Mouse (Mus musculus) embryo, embryonic 10 days (tissue): ENCODE measurements around the gene Gpalpp1.

Experiments
- DNase-seq: peaks from one replicate; pipeline ENCODE4 v3.0.0-alpha.2; 2015; ENCODE audit warnings: low spot score

The Gpalpp1 gene

DNA sequence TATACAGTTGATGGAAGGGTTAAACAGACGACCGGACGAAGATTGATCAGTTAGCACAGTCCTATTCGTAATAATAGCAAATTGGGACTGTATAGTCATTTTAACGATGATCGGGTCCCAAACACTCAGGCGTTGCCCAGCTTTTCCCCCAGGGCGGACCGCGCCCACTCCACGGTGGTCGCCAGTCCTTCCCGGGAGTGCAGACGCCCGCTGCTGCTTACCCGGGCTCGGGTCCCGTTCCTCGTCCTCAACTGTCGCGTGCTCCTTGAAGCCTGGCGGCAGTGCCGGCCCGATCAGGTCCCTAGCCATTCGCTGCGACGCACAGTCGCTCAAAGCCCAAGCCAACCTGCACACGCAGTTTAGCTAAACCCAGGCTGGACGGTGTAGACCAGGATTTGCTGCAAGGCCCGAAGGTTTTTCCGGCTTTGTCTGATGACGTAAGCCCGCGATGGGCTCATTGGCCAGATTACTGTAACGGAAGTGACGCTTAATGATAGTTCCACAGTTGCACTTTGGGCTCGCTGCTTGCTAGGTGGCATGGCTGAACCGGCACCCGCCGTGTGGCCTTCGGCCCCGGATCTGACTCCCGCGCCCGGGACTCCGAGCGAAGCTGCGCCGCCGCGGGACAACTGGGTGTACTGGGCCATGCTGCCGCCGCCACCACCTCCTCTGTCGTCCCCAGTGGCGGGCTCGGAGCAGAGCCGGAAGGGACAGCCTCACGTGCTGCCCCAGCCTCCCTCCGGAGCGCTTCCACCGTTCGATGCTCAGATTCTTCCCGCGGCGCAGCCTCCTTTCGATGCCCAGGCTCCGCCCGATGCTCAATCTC, at the start of gene Gpalpp1, which contains the start of gene Nufip1:
Gpalpp1 (minus strand) TSS at position 365 of the 826 bp plus-strand sequence.
Nufip1 (plus strand) TSS at position 496 of the 826 bp plus-strand sequence.
- DNase-seq = peak; percentile 98

DNA sequence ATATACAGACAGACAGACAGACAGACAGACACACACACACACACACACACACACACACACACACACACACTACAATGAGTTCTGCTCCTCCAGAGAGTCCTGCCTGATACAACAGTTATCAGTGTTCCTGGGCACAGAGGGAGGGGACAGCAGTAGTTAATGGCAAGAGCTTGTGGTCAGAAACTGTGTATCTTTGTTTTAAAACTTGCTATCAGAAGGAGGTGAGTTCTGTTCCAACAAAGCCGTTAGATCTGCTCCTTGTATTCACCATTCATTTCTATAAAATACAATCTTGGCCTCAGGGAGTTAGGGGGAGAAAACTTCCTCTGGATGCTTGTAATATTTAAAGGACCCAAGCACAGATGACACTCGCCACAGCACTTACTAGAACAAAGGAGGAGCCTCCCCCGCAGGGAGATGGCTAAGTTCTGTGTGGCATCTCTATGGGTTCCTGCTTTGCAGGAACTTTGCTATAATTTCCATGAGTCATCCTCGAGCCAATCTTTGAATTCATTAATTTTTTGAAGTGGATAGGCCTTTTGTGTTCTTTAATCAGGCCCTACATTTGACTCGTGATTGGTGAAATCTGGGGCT, 47.7 kb upstream of the Gpalpp1 start:
- DNase-seq = no peak

DNA sequence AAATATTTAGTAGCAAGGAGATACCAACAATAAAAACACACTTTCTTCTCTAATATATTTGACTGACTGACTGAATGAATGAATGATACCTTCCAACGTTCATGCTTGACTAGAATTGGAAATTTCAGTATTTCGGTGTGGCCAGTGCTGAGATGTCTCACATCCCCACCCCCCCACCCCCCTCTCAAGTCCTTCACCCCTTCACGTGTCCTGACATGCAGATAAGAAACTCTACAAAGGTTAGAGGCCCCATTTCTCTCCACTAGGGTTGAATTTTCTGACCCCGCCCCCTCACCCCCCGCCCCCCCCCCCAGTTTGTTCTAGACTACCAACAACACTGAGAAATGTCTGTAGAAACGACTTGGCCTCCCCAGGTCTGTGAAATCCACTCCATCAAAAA, 43.3 kb upstream of the Gpalpp1 start:
- no peak for DNase-seq

DNA sequence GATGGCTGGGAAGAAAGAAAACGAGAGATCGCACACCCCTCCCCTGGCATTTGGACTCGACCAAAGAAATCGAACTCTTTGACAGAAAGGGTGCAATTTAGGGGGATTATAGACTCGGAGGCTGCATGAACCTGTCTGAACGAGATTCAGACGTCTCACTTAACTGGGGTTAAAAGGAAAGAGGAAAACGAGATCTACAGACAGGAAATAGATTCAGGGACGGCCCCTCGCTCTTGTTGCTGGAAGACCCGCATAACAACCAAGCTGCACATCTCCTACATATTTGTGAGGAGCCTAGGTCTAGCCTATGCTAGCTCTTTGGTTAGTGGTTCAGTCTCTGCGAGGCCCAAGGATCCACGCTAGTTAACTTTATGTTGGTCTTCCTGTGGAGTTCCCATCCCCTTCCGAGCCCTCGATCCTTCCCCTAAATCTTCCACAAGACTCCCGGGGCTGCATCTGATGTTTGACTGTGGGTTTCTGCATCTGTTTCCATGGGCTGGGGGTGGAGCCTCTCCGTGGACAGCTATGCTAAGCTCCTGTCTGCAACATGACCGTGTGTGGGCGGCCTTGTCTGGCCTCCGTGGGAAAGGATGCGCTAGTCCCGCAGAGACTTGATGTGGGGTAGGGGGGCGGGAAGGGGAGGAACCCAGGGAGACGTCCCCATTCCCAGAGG, 42.6 kb upstream of the Gpalpp1 start:
- peak; percentile 47 for DNase-seq

DNA sequence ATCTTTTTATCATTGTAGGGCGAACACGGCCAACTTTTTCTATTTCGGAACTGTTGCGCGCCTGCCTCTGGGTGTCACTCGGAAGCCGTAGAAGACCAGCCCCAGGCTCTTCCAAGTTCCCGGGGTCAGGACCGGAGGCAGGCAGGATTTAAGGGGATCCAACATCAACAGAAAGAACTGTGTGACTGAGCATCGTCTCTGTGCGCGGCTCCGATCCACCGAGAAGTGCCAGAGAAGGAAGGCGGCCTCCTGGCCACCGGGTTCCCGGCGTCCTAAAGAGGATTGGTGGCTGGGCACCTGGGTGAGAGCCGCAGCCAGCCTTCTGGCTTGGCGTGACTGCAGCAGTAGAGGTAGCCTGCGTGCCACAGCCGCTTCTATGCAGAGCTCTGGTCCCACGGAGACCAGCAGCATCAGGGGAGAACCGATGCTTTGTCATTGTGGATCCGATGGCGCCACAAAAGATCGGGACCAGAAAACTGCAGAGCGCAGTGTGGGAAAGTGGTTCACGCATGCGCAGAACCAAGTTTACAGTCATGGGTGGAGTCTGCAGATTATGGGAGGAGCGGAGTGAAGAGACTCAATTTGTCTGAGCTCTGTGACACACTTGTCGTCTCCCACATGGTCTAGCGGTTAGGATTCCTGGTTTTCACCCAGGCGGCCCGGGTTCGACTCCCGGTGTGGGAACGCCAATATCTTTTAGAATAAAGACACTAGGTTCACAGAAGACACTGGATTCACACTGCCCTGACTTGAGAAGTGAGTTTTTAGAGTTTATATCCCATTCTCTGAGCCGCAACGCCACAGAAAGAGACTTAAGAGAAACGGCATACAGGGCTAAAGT, 41.8 kb upstream of the Gpalpp1 start:
- peak; percentile 98 for DNase-seq

DNA sequence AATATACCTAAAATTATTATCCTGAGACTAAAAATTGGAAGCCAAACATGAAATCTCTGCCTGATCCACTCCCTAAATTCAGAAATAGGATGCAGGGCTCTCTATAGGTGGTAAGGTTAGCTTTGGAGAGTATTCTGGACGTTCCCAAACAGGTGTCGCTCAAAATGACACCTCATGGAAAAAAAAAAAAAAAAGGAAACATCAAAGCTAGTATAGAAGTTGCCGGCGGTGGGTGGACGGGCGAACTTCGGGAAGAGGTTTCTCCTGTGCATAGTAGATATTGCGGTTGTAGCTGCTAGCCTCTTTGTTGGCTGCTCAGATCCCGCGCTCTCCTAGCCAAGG, 41.2 kb upstream of the Gpalpp1 start:
- no peak for DNase-seq

DNA sequence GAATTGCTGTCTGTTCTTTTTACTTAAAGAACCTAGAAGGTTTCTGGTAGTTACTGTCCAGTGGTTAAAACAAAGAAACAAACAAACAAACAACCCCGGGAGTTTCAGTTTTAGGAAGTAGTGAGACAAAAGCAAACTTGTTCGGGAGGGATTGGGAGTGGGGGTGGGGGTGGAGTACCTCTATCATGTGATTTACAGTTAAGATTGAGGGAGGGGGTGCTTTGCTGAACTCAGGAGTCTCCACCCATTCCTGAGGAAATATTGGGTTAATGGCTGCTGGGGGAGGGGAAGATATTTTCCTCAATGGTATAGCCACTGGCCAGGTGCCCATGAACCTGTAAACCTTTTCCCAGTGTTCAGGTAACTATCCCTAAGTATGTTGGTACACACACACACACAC, 40.5 kb upstream of the Gpalpp1 start:
- DNase-seq = no peak

DNA sequence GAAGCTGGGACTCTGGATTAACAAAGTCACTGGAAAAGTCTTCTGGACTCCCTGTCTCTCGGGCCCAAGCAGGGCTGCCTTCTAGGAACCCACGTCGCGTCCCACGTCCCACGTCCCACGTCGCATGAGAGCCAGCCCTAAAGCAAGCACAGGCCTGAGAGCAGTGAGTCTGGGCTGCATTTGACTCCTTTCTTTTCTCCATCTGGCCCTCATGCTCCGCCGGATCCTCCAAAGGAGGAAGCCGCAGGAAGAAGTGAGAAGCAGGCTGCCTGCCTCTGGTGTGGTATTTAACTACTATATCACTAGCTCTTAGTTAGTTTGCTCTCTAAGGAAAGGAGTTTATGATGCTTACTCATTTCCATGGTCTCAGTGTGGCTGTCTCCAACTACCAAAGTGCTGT, 39.9 kb upstream of the Gpalpp1 start:
- DNase-seq = no peak

DNA sequence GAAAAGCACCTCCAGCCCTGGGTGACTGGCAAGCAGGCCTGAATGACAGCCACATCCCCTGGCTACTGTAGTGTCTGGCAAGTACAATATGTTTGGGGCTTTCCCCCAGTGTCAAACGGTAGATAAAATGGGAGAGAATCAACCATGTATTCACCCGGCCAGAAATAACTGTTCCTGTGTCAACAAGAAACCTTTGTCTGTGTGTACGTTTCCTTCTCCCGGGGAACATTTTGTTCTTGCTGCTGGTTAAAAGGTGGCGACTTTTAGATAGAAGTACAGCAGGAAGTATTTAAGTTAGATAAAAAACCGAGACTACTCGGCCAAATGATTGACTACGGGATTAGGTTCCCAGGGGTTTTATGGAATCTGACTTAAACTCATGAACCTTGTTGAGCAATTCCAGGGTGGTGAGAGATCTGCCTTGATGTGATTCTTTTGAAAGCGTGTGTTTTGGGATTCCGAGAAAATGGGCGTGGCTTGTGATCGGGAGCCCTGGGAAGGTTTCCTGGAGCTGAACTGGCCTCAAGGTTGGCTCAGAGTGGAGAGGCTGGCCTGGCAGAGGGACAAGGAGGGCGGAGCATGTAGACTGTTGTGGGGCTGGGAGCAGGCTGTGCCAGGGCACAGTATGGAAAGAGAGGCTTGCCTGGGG, 39.1 kb upstream of the Gpalpp1 start:
- peak; percentile 62 for DNase-seq

DNA sequence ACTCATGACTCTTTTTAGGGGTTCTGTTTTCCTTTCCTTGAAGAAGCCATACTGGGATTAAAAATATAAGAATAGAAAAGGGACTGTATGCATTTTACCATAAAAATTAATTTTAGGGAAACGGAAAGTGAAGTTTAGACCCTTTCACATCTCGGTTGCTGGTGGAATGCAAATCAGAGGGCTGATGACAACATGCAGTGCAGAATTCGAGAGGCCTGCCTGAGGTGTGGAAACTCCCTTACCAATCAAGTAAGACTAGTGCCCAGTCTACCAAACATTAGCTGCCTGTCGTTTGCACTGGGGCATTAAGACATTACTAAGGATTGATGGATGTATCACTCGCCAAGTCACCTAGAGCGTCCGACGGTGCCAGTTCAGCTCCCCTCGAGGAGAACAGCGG, 37.7 kb upstream of the Gpalpp1 start:
- DNase-seq = no peak

DNA sequence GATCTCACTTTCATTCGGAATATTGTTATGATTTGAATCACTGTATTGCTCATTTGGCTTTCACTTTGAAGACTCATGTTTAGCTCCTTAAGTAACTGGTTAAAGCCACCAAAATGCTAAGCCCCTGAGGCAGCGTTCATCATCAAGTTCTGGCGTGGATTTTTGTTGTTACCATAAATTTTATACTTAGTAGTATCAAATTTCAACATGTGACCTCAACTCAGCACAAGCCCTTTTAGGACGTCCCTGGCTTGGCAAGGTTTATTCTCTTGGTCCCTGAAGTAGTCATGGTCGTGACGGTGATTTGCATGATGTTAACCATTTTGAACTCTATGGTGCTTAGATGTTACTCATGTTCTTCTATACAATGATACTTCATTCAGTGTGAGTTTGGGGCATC, 36.5 kb upstream of the Gpalpp1 start:
- DNase-seq = no peak

DNA sequence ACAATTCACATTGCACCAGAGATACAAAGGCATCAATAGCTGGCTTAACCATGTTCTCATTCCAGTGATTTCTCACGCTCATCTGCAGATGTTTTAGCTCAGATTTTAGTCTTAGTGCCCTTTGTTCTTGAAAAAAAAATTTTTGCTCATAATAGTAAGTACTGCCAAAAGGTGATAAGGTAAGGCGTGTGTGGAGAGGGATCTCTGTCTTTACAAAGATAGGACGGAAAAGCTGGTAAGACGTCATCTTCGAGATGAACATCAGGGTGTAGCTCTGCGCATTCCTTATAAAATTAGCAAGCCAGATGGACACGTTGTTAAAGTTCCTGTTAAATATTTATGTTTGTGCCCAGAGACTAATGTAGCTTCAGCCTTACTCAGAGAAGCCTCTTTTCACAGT, 35.3 kb upstream of the Gpalpp1 start:
- no peak for DNase-seq

DNA sequence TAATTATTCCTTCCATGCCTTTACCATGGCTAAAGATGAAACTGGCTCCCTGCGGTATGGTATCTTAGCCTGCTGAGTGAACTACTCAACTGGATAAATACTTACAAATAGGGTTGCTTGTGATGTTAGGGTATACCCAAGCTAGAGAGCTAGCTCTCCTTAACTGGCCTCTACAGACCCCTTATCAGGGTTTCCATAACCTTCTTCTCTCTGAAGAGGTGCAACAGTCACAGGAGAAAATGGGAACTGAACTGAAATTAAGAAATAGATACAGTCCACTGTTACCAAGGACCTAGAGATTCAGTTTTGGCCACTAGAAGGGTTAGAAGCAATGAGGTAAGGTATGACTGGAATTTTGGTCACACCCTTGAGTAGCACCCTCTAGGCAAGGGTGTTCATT, 34.7 kb upstream of the Gpalpp1 start:
- DNase-seq = no peak

DNA sequence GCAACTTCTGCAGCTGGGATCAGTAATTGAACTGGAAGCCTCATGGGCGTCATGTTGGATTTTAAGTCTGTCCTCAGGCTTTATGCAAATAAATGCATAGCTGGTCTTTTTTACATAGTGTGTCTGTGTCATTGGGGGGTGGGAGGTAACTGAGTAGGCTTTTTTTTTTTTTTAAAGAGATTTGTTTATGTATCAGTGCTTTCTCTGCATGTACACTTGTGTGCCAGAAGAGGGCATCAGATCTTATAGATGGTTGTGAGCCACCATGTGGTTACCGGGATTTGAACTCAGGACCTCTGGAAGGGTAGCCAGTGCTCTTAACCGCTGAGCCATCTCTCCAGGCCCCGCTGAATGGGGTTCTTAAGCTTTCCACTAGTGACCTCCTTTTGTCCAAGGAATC, 24.4 kb upstream of the Gpalpp1 start:
- no peak for DNase-seq

DNA sequence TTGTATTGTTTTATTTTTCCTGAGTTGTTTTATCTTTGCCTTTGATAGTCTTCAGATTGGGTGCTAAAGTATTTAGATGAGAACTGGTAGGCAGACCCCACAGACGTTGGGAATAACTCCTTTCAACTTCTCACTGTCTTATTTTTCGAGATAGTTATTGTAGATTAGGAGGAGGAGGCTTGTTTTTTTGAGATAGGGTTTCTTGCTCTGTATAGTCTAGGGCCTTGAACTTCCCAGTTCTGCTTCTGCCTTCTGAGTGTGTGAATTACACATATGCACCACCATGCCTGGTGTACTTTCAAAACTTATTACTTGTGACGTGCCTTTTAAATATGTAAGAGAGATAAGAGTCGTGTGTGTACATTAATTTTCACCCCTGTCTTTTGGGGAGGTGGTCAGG, 17.6 kb upstream of the Gpalpp1 start:
- DNase-seq = no peak

DNA sequence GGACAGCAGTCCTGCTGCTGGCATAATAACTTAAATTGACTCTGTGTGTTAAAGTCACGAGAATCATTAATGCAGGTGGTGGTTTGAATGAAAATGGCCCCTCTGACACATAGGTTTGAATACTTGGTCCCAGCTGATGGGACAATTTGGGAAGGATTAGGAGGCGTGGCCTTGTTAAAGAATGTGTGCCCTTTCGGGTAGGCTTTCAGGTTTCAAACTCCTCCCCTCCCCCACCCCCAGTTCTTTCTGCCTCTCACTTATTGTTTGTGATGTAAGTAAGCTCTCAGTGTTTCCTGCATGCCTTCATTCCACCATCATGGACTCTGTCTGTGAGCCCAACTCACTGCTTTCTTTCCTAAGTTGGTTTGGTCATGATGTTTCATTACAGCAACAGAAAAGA, 16.8 kb upstream of the Gpalpp1 start:
- no peak for DNase-seq

DNA sequence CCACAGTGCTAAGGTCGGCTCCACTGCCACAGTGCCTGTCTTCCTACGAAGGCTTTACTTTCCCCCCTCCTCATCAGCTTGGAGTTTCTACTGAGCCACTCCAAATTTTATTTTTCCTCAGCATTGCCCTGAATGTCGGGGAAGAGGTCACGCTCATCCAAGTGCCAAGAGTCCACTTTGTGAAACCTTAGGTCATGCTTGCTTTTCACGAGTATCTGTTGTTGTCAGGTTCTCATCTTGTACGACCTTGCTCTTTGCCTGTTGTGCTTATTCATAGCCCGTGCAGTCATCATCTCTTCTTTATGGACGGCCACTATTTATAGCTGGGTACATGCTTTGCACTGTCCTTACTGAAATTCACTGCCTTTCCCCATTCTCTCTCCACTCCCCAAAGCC, 12.1 kb upstream of the Gpalpp1 start:
- no peak for DNase-seq

DNA sequence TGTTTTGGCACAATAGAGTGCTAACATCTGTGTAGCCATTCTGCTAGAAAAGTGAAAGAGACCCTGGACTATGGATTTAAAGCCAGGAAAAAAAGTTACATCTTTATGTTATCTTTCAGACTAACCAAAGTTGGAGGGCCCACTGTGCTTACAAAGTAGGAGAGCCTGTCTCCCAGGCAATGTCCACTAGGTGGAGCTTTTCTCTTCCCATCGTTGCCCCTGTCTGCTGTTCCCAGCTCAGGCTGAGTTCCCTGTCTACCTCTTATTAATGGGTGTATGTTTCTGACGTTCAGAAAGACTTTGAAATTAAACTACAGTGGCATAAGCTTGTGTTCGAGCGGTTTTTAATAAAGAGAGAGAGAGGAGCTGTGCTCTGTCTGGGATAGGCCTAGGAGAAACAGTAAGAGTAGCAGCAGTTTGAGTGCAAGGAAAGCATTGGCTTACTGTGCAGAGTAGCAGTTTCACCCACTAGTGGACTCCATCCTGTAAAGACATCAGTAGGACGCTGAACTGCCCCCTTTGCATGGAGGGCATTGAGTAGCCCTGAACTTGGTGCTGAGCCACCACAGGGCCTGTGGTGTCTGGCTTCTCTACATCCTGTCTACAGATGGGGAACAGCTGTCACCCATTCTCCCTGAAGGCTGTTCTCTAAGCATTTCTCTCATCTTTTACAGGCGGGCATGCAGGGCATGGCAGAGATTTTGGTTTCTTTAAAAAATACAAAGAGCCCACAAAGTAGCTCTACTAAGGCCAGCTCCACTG, 11.5 kb upstream of the Gpalpp1 start:
- DNase-seq = peak; percentile 71

DNA sequence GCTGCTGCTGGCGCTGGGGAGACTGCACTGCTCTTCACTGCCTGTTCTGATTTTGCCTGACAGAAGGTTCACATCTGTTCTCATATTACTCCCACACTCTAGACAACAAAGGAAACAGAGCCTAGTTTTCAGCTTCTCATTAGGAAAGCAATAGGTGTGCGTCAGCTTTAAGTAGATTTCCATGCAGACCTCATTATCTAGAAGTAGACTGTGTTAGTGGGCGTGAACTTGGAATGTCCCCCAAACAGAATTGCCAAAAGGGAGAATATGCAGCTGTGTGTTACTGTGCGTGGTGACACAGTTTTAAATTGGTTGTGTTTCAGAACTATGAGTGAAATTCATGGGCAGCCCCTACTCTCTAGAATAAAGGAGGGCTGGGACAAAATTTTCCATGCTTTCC, 9.9 kb upstream of the Gpalpp1 start:
- DNase-seq = no peak

DNA sequence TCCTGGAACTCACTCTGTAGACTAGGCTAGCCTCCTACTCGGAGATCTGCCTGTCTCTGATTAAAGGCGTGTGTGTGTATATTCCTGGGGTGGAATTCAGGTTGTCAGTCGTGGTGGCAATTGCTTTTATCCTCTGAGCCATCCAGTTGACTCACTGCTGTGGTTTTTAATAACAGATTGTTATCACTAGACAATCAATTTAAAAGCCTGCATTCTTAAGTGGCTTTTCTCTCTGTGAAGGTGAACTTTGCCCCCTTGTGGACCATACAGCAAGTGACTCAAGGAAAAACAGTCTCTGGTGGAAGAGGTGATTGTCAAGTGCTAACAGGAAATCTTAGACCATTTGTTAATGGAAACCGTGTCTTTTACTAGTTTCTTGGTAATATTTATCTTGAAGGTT, 8.4 kb upstream of the Gpalpp1 start:
- DNase-seq = peak; percentile 15

DNA sequence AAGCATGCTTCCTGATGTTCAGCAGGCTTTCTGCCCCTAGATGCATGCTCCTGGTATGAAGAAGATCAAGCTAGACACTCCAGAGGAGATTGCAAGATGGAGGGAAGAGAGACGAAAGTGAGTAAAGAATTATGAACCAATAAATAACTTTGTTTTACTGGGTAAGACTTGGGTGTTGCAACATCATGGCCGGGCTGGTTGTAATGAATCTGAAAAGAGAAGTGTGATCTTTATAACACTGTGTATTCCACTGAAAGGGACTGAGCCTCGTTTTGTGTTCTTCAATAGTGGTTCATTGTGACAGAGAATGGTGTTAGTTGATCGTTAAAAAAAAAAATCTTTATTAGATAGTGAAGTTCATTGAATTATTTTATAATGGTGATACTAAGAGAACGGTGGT, 5.2 kb upstream of the Gpalpp1 start:
- DNase-seq = no peak
